Mouse (Mus musculus) heart, embryonic 12.5 days (tissue): Measurements from ENCODE around the gene Olfr582. TPM values are rescaled to one million over a fixed set of nuclear protein-coding genes. Genes with fewer than 3 reads are reported as not detected.

Experiments
- ATAC-seq: fragments of 200-750 bp; cut with Nextera tagmentation; 2 replicates; pipeline ENCODE4 v1.8.0; 2017; ENCODE audit warnings: moderate TSS enrichment, moderate library complexity; ENCODE audit not compliant: insufficient number of reproducible peaks, low FRiP score
- H3K27ac ChIP-seq: fragments of 300-500 bp; sonication (generic); 2 replicates; pipeline ENCODE4 v1.5.1; 2016; ENCODE audit warnings: mild to moderate bottlenecking, moderate library complexity; ENCODE audit not compliant: poor library complexity, severe bottlenecking
- H3K27me3 ChIP-seq: fragments of 300-500 bp; sonication (generic); replicated peaks from 2 replicates; pipeline ENCODE4 v1.6.1; 2016; ENCODE audit warnings: mild to moderate bottlenecking, moderate library complexity
- H3K36me3 ChIP-seq: fragments of 300-500 bp; sonication (generic); 2 replicates; pipeline ENCODE4 v1.6.1; 2016; ENCODE audit warnings: mild to moderate bottlenecking, moderate library complexity
- H3K4me1 ChIP-seq: fragments of 300-500 bp; sonication (generic); replicated peaks from 2 replicates; pipeline ENCODE4 v1.6.1; 2016; ENCODE audit warnings: mild to moderate bottlenecking
- H3K4me2 ChIP-seq: fragments of 300-500 bp; sonication (generic); 2 replicates; pipeline ENCODE4 v1.6.1; 2016; ENCODE audit warnings: mild to moderate bottlenecking, moderate library complexity
- H3K4me3 ChIP-seq: fragments of 300-500 bp; sonication (generic); 2 replicates; pipeline ENCODE4 v1.5.1; 2016; ENCODE audit warnings: mild to moderate bottlenecking
- H3K9ac ChIP-seq: fragments of 300-500 bp; sonication (generic); 2 replicates; pipeline ENCODE4 v1.6.1; 2016; ENCODE audit warnings: mild to moderate bottlenecking, moderate library complexity
- H3K9me3 ChIP-seq: fragments of 300-500 bp; sonication (generic); replicated peaks from 2 replicates; pipeline ENCODE4 v1.6.1; 2016; ENCODE audit warnings: mild to moderate bottlenecking, moderate library complexity
- WGBS: fragments of 180-500 bp; shearing (Covaris S2); methylation state at CpG from one replicate; pipeline ENCODE4 v1.1.7; 2016; 5-methylcytosine and 5-hydroxymethylcytosine counted together
- polyA plus RNA-seq: library from polyadenylated mRNA; unstranded; fragments of >200 nt; fragmentation: Nextera tagmentation; extraction: Ambion mirVana; gene quantifications from 2 replicates; pipeline ENCODE4 v1.2.1, GENCODE M21; 2016

Gene Olfr582
- polyA plus RNA-seq: not detected in 2 replicates

DNA sequence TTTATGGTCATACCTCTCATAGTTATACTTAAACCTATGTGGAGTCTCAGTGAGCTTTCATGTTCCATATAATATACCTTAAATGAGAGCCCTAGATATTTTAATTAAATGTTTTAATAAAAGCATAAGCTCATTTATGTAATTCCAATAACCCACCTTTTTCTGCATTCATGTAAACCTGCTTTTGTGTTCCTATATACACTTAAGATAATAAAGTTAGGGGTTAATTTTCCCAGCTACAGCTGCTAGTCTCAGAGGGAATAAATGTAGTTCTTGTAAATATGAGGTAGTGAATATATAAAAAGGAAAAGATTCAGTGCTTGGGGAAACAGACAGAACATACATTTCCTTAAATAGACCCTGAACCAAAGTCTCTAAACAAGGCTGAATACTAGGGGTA lies at the start of gene Olfr582:
Olfr582 (plus strand) TSS at position 301 of the 400 bp plus-strand sequence.
- Histone ChIP-seq H3K36me3 (no peaks in the 10 kb centered on the region), H3K27me3 (no peaks in the 10 kb centered on the region), H3K27ac (no peak within 1 kb of the TSS), H3K9ac (no peak within 1 kb of the TSS), H3K4me3 (no peak within 1 kb of the TSS), H3K4me2 (no peak within 1 kb of the TSS), H3K9me3 (no peaks in the 10 kb centered on the region), H3K4me1 (no peaks in the 10 kb centered on the region)
- no peak for ATAC-seq

- H3K4me3 ChIP-seq: no peak within 1 kb of the TSS
- H3K36me3 ChIP-seq: no peaks in the 10 kb centered on the region
- H3K9ac ChIP-seq: no peak within 1 kb of the TSS
- no peak within 1 kb of the TSS for H3K4me2 ChIP-seq
- WGBS: 39% methylated on average over 3 of the region's 3 CpGs
- no peak within 1 kb of the TSS for H3K27ac ChIP-seq
- ATAC-seq: no peak
- H3K27me3 ChIP-seq: no peaks in the 10 kb centered on the region
- no peaks in the 10 kb centered on the region for H3K9me3 ChIP-seq
- no peaks in the 10 kb centered on the region for H3K4me1 ChIP-seq
Observed at GRCm38 (mm10) chr7:102989224-102989623, 48.6 kb upstream of the Olfr582 start, which contains the start of gene Olfr578. Gene Olfr578 (minus strand): TSS chr7:102989324.

DNA sequence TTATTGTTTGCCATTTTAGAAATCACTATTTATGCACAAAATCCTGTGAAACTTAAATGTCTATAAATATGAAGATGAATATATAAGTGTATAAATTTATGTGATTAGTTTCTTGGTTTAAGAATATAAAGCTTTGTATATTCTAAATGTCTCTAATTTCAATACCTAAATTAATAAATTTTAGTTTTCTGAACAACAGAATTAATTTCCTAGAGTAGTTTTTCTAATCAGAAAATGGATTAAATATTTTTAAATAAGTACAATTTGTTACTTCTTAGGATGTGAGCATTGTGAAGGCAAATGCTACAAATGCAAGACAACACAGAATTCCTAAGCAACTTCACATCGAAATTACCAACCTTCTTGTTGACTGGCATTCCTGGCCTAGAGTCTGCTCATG lies 13.2 kb downstream of the Olfr582 start, which contains the start of gene Olfr583:
Olfr583 (plus strand) TSS at position 301 of the 400 bp plus-strand sequence.
- Histone ChIP-seq H3K4me2 (no peak within 1 kb of the TSS), H3K27me3 (no peaks in the 10 kb centered on the region), H3K4me1 (no peaks in the 10 kb centered on the region), H3K27ac (no peak within 1 kb of the TSS), H3K9me3 (no peaks in the 10 kb centered on the region), H3K4me3 (no peak within 1 kb of the TSS), H3K36me3 (no peaks in the 10 kb centered on the region), H3K9ac (no peak within 1 kb of the TSS)
- WGBS: 87% methylated on average over 1 of the region's 1 CpGs
- ATAC-seq: no peak

DNA sequence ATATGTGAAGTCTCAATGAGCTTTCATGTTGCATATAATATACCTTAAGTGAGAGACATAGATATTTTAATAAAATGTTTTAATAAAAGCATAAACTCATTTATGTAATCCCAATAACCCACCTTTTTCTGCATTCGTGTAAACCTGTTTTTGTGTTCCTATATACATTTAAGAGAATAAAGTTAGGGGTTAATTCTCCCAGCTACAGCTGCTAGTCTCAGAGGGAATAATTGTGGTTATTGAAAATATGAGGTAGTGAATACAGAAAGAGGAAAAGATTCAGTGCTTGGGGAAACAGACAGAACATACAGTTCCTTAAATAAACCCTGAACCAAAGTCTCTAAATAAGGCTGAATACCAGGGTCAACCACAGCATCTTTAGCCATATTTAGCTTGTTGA lies 43.8 kb downstream of the Olfr582 start, which contains the start of gene Olfr584:
Olfr584 (plus strand) TSS at position 301 of the 400 bp plus-strand sequence.
- H3K4me3 ChIP-seq: no peak within 1 kb of the TSS
- 67% methylated on average over 1 of the region's 1 CpGs for WGBS
- no peaks in the 10 kb centered on the region for H3K36me3 ChIP-seq
- H3K27me3 ChIP-seq: no peaks in the 10 kb centered on the region
- H3K4me2 ChIP-seq: no peak within 1 kb of the TSS
- no peak for ATAC-seq
- no peak within 1 kb of the TSS for H3K27ac ChIP-seq
- no peaks in the 10 kb centered on the region for H3K4me1 ChIP-seq
- peaks cover 15% of the 10 kb centered on the region for H3K9me3 ChIP-seq
- H3K9ac ChIP-seq: no peak within 1 kb of the TSS

Other genes starting within 250 kb of the Olfr582 start
- gene Olfr564, start 234.5 kb upstream of the Olfr582 start, polyA plus RNA-seq: not detected in 2 replicates
- gene Olfr566, start 179.3 kb upstream of the Olfr582 start, polyA plus RNA-seq: not detected in 2 replicates
- not detected in 2 replicates for gene Olfr568, start 160.9 kb upstream of the Olfr582 start, polyA plus RNA-seq
- not detected in 2 replicates for gene Olfr569, start 147.1 kb upstream of the Olfr582 start, polyA plus RNA-seq
- gene Olfr570, start 143.4 kb upstream of the Olfr582 start, polyA plus RNA-seq: not detected in 2 replicates
- gene Olfr571, start 120.5 kb upstream of the Olfr582 start, polyA plus RNA-seq: not detected in 2 replicates
- not detected in 2 replicates for gene Olfr572, start 113.6 kb upstream of the Olfr582 start, polyA plus RNA-seq
- not detected in 2 replicates for gene Olfr573-ps1, start 95.4 kb upstream of the Olfr582 start, polyA plus RNA-seq
- gene Olfr574, start 89.6 kb upstream of the Olfr582 start, polyA plus RNA-seq: not detected in 2 replicates
- gene Olfr575, start 79.2 kb upstream of the Olfr582 start, polyA plus RNA-seq: not detected in 2 replicates
- gene Olfr576, start 75.4 kb upstream of the Olfr582 start, polyA plus RNA-seq: not detected in 2 replicates
- gene Olfr577, start 62.1 kb upstream of the Olfr582 start, polyA plus RNA-seq: not detected in 2 replicates
- gene Olfr578, start 48.7 kb upstream of the Olfr582 start, polyA plus RNA-seq: not detected in 2 replicates
- gene Olfr583, start 13.3 kb downstream of the Olfr582 start, polyA plus RNA-seq: not detected in 2 replicates
- gene Olfr584, start 43.9 kb downstream of the Olfr582 start, polyA plus RNA-seq: not detected in 2 replicates
- not detected in 2 replicates for gene Olfr585, start 59.7 kb downstream of the Olfr582 start, polyA plus RNA-seq
- not detected in 2 replicates for gene Olfr586, start 87.6 kb downstream of the Olfr582 start, polyA plus RNA-seq
- not detected in 2 replicates for gene Olfr588-ps1, start 102.9 kb downstream of the Olfr582 start, polyA plus RNA-seq
- not detected in 2 replicates for gene Olfr589, start 118.3 kb downstream of the Olfr582 start, polyA plus RNA-seq
- not detected in 2 replicates for gene Olfr591, start 140.3 kb downstream of the Olfr582 start, polyA plus RNA-seq
- gene Olfr592, start 146.8 kb downstream of the Olfr582 start, polyA plus RNA-seq: not detected in 2 replicates
- gene Olfr593, start 173.8 kb downstream of the Olfr582 start, polyA plus RNA-seq: not detected in 2 replicates
- gene Olfr594, start 179.0 kb downstream of the Olfr582 start, polyA plus RNA-seq: not detected in 2 replicates
- gene Usp17ld, start 214.5 kb downstream of the Olfr582 start, polyA plus RNA-seq: not detected in 2 replicates